Mouse (Mus musculus): ENCODE measurements around the gene Dlgap4.

- TF ChIP-seq POLR2A (IDR thresholded peaks at IDR 0.05; ENCODE audit: control insufficient read depth, extremely low read depth, insufficient read depth, low read length, poor library complexity) = no peak
- TF ChIP-seq CTCF (IDR thresholded peaks at IDR 0.05; ENCODE audit: borderline replicate concordance, control insufficient read depth, extremely low read depth, insufficient read depth, low read length, poor library complexity) = no peak
Observed at GRCm38 (mm10) chr2:156673881-156674669, 60.6 kb downstream of the Dlgap4 start.

Data from thymus, adult 2 months (tissue).